Comparison of ENCODE assay signal across 28 mouse cellular contexts in the genomic region with DNA sequence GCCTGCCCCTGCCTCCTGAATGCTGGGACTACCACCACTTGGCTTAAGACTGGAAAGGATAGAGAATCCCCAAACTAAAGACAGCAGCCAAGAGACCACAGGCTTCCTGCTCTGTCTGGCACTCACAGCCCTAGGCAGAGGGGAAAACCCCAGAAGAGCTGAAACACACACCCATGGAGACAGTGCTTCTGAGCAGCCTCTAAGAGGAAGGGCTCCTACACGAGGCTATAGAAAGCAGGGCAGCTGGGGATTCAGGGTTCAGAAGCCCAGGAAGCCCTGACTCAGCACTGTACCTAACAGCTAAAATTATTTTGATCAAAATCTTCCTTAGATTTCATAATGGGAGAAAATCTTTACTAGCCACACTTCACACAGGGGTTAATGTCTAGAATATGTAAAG. TPM values are rescaled to one million over a fixed set of nuclear protein-coding genes. Genes with fewer than 3 reads are reported as not detected.
"Had no signal": no experiment of that assay in that cellular context is flagged by ENCODE, and none has a peak within 500 bp of the region (broad histone marks: within the 10 kb centered on the region; RNA-seq: fewer than 3 reads in every experiment).

No protein-coding gene starts in this region.

- H3K27ac ChIP-seq: kidney, postnatal 0 days; layer of hippocampus, adult 2 months; limb, embryonic 10.5 days; limb, embryonic 13.5 days; liver, embryonic 12.5 days; liver, embryonic 15.5 days; lung, embryonic 15.5 days; neural tube, embryonic 12.5 days; neural tube, embryonic 15.5 days; stomach, embryonic 15.5 days had no signal

- H3K9me3 ChIP-seq: limb, embryonic 10.5 days; limb, embryonic 13.5 days; liver, embryonic 12.5 days; liver, embryonic 15.5 days; lung, embryonic 15.5 days; neural tube, embryonic 12.5 days; neural tube, embryonic 15.5 days; stomach, embryonic 15.5 days had no signal

- H3K27me3 ChIP-seq: limb, embryonic 13.5 days; liver, embryonic 12.5 days; liver, embryonic 15.5 days; lung, embryonic 15.5 days; neural tube, embryonic 12.5 days; neural tube, embryonic 15.5 days; stomach, embryonic 15.5 days had no signal

- DNase-seq: kidney, postnatal 25 days; layer of hippocampus, adult 9-11 months; liver; lung, adult 18-20 months; lung, postnatal 10 days; lung, postnatal 4 days; midbrain, embryonic 14.5 days; right cerebral cortex, postnatal 25 days; spleen, adult 18-20 months; thymus, postnatal 36 days had no signal

- ATAC-seq: liver, embryonic 12.5 days had no signal

- H3K4me1 ChIP-seq: limb, embryonic 10.5 days; limb, embryonic 13.5 days; liver, embryonic 12.5 days; liver, embryonic 15.5 days; lung, embryonic 15.5 days; neural tube, embryonic 12.5 days; neural tube, embryonic 15.5 days; stomach, embryonic 15.5 days had no signal

- H3K9ac ChIP-seq: limb, embryonic 13.5 days; liver, embryonic 12.5 days; liver, embryonic 15.5 days; lung, embryonic 15.5 days; neural tube, embryonic 12.5 days; neural tube, embryonic 15.5 days; stomach, embryonic 15.5 days had no signal

- H3K4me2 ChIP-seq: limb, embryonic 13.5 days; liver, embryonic 12.5 days; liver, embryonic 15.5 days; lung, embryonic 15.5 days; midbrain, embryonic 11.5 days; neural tube, embryonic 12.5 days; neural tube, embryonic 15.5 days; stomach, embryonic 15.5 days had no signal

- H3K4me3 ChIP-seq: layer of hippocampus, adult 2 months; limb, embryonic 10.5 days; limb, embryonic 13.5 days; liver, embryonic 12.5 days; liver, embryonic 15.5 days; lung, embryonic 15.5 days; neural tube, embryonic 12.5 days; neural tube, embryonic 15.5 days; stomach, embryonic 15.5 days had no signal

RNA-seq across cellular contexts. Expression of a gene that starts 46.6 kb away (rescaled TPM):
- total RNA-seq: layer of hippocampus, adult 2 months; layer of hippocampus, postnatal 25 days; left cerebral cortex, adult 18-20 months; left cerebral cortex, postnatal 25 days; megakaryocyte progenitor cell, adult 5-6 weeks; megakaryocyte-erythroid progenitor cell, adult 5-6 weeks; midbrain, postnatal 0 days had no signal
- polyA plus RNA-seq: kidney, embryonic 14.5 days; limb, embryonic 10.5 days; liver, embryonic 12.5 days; liver, embryonic 15.5 days; midbrain, embryonic 11.5 days; midbrain, postnatal 0 days had no signal
